Mouse (Mus musculus): ENCODE measurements around the gene Ostm1. TPM values are rescaled to one million over a fixed set of nuclear protein-coding genes. Genes with fewer than 3 reads are reported as not detected.

Ostm1 gene
- total RNA-seq, 2 experiments from 2014 or later = 19.2 to 19.4 TPM

- DNase-seq = no peak
Measured at GRCm38 (mm10) chr10:42679586-42679985, 96.0 kb downstream of the Ostm1 start.

DNA sequence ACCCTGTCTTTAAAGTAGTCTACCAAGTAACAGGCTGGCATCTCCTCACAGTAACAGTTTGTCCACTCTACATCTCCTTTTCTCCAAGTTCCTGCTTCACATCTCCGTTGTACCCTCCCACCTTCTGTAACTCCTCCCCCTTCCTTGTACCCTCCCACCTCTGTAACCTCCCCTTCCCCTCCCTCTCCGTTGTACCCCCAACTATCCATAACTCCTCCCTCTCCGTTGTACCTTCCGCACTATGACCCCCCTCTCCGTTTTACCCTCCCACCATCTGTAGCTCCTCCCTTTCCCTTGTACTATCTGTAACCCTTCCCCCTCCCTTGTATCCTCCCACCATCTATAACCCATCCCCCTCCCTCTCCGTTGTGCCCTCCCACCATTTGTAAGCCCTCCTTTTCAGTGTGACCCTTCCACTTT is 97.0 kb downstream of the Ostm1 start:
- no peak for DNase-seq

DNA sequence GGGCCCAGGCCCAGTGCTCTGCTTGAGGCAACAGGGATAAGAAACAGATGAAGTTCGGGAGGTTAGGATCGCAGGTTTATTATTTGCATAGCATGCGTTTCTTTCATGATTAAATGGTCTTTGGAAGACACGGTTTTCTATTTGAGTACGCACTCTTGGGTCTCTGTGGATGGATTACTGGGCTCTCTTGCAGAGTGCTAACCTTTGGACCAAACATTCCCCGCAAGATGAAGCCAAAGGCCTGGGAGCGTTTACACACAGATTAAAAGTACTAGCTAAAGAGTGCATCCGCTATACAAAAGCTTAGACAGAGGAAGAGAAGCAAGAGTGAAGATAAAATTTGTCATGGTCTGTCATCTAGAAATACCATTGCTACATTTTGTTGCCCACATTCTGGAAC is 98.8 kb downstream of the Ostm1 start:
- no peak for DNase-seq

DNA sequence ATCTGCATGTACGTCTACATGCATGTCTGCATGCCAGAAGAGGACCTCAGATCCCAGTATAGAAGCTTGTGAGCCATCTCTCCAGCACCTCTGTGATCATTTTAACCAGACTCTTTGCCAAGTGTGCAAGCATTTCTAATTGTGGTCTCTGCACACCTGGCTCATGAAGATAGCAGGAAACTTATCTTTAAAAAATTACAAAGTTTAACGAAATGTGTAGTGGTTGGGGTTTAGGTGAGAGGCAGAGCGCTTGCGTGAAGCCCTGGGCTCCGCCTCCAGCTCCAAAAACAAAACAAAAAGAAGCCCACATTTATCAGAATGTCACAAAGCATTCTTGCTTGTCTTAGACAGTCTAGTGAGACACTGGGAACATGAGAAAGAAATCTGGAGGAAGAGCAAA is 104.3 kb downstream of the Ostm1 start:
- DNase-seq = no peak

DNA sequence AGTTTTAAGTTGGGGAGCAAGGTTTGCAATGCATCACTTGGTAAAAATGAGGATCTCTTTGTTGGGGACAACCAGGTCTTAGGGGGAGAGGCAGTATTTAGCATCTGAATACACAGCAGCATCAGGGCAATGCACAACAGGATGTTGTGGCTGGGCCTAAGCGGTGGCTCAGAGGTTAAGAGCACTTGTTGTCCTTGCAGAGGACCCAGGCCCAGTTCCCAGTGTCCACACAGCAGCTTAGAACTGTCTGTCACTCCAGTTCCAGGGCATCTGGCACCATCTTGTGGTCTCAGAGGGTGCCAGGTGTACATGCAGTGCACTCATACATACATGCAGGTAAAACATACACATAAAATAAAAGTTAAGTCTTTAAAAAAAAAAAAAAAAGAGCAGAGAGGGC is 106.1 kb downstream of the Ostm1 start:
- DNase-seq = no peak

DNA sequence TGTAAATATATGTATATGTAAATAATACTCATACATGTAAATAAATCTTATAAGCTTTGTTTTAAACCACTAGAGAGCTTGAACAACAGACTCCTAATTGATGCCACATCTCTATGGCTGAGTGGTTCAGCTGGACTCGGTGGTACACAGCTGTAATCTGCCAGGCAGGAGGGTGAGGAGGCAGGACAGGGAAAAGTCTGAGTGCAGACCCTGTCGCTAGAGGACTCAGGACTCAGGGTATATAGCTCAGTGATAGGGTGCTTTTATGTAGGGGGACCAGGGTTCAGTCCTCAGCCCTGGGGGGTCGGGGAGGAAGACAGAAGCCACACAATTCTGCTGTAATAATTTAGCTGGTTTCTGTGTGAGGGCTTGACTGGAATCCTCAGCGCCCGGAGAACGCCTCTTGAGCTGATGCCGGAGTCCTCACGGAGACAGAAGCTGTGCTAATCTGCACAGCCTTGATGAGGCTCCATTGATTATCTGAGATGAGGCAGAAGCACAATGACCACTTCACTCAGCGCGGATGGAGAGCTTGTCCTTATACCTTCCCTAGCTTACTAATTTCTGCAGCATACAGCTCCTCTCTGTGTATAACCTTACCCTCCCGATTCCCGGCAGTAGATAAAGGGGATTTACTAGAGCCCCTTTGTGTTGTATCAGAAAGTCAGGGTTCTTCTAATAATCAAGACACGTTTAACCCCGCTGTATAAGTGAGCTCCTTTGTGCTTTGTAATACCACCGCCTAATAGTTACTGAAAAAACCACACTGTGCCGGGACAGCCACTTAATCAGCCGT is 106.8 kb downstream of the Ostm1 start:
- no peak for DNase-seq

GRCm38 (mm10) chr10:42691051-42691450 is 107.4 kb downstream of the Ostm1 start:
- no peak for DNase-seq

GRCm38 (mm10) chr10:42692095-42692494 is 108.5 kb downstream of the Ostm1 start:
- no peak for DNase-seq

DNA sequence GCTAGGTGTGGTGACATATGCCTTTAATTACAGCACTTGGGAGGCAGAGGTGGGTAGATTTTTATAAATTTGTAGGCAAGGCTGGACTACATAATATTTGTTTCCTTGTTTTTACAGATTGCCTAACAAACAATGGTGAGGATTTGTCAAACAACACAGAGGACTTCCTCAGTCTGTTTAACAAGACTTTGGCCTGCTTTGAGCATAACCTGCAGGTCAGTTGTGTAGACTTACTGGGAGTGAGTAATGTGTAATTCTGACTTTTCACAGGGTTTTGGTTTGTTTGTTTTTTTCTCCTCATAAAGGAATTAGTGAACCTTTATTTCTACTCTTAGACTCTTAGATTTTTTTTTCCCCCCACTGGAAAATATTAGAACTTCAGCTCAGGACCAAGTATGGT is 109.2 kb downstream of the Ostm1 start:
- no peak for DNase-seq

DNA sequence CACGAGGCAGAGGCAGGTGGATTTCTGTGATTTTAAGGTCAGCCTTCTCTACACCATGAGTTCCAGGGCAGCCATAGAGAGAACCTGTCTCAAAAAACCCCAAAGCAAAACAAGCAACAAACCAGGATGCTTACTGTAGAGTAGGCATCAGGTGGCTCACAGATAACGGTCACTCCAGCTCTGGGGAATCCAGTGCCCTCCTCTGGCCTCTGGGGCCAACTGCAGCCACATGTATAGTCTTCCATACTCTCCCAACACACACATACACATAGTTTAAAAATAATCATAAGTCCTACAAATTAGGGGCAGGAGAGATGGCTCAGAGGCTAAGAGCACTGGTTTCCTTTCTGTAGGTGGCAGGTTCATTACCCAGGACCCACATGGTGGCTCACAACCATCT is 109.9 kb downstream of the Ostm1 start:
- DNase-seq = no peak

DNA sequence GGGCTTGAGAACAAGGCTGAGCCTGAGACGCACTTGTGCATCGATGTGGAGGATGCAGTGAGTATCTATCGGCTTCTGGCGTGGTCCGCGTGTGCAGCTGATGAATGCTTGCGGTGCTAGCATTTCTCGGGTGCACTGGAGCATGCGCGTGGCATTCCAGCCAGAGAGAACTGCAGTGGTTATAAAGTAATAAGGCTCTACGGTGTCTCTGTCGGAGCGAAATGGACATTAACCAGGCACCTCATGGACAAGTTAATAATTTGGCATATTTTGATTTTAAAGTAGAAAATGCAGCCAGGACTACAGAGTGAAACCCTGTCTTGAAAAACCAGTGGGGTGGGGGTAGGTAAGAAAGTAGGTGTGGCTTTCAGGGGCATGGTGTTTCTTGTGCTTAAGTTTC is 112.7 kb downstream of the Ostm1 start:
- DNase-seq = no peak

GRCm38 (mm10) chr10:42697007-42697406 is 113.4 kb downstream of the Ostm1 start:
- DNase-seq = peak; percentile 86

- DNase-seq = no peak
Measured at GRCm38 (mm10) chr10:42698375-42698774, 114.8 kb downstream of the Ostm1 start.

GRCm38 (mm10) chr10:42698994-42699393 is 115.4 kb downstream of the Ostm1 start:
- DNase-seq = no peak

- no peak for DNase-seq
Measured at GRCm38 (mm10) chr10:42702111-42702510, 118.5 kb downstream of the Ostm1 start.

DNA sequence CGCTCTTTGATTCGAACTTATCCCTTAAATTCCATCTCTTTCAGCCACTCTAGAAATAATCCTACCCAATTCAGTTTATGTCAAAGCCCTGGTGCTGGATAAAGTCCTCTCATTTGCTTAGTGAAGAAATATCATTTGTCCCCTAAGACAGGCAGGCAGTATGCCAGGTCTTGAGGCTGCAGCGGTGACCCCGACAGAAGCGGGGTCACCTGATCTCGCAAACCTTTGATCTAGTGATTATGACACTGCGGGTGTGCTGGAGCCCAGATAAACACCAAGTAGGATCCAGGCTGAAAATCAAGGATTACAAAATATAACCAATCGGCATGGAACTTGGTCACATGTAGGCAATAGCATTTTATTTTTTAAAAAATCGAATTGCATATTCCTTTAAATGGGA is 131.1 kb downstream of the Ostm1 start:
- DNase-seq = peak; percentile 71

- peak; percentile 30 for DNase-seq
Measured at GRCm38 (mm10) chr10:42715366-42716035, 131.9 kb downstream of the Ostm1 start.

DNA sequence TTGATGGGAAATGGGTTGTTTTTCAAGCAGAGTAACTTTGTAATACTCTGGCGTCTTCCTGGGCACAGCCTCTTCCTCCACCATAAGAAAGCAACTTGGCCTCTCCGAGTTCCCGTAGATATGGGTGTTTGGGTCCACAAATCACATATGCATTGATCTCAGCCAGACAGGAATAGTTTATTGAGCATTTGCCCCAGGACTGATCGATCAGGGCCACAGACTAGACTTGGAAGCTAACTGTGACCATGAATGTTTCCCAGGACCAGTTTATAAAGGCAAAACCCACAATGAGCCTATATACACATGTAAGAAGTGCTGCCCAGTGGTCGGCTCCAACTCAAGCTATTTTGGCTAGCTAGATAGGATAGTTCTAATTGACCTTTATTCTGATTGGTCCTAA is 138.5 kb downstream of the Ostm1 start:
- no peak for DNase-seq

GRCm38 (mm10) chr10:42723275-42724232 is 139.9 kb downstream of the Ostm1 start:
- DNase-seq = peak; percentile 33

DNA sequence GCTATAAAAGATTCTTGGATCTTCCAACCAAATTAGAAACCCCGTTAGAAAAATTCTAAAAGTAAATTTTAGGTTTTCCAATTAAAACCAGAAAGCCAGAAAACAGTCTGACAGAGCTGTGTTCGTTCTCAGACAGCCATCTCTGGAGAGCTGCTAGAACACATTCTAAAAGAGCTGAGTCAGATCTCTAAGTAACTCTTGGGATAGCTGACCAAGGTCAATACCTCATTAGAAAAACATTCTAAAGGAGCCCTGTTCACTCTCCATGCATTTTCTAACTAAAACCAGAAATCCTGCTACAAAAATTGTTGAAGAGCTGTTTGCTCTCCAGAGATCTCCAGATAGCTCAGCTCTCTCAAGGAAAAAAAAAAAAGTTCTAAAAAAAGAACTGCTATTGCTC is 146.0 kb downstream of the Ostm1 start:
- DNase-seq = no peak

- DNase-seq = peak; percentile 64
Measured at GRCm38 (mm10) chr10:42734546-42735060, 151.0 kb downstream of the Ostm1 start.

- no peak for DNase-seq
Measured at GRCm38 (mm10) chr10:42751813-42752212, 168.2 kb downstream of the Ostm1 start.
